Mouse (Mus musculus): ENCODE measurements at regions not wholly inside any gene's neighbourhood (a gene's known extent, or its start where the extent isn't known, plus 50 kb on each side); places are given as distances from the start of the nearest gene placed in this dataset.

- TF ChIP-seq CTCF (IDR thresholded peaks at IDR 0.05) (no peak), EP300 (IDR thresholded peaks at IDR 0.05) (no peak)
Observed at GRCm38 (mm10) chr9:98140546-98140945, 107.6 kb upstream of the Clstn2 start.

All from lung, postnatal 0 days (tissue).